Mouse (Mus musculus): ENCODE measurements at regions not wholly inside any gene's neighbourhood (a gene's known extent, or its start where the extent isn't known, plus 50 kb on each side); places are given as distances from the start of the nearest gene placed in this dataset.

- no peak for DNase-seq
These were observed 552.0 kb upstream of the Tbl1xr1 start for GRCm38 (mm10) chr3:21524426-21524937.

GRCm38 (mm10) chr3:21530862-21531261 lies 545.6 kb upstream of the Tbl1xr1 start:
- no peak for DNase-seq

- DNase-seq, result no peak
These were observed 537.3 kb upstream of the Tbl1xr1 start for GRCm38 (mm10) chr3:21539138-21539537.

DNA sequence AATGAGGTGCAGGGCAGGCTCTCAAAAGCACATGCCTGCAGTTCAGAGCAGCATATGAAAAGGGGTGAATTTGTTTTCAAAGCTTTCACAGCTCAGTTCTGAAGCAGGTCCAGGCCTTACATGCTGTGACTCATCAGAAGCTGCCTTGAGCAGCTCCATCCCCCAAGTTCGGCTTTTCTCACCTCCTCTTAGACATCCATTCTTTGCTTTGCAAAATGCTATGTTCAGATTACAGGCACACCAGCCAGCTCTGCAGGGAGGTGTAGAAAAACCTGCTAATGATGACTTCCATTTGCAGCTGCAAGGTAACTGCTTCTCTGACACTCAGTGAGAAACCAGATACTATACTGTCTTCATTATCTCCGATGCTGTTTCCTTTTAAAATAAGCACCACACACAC lies 532.0 kb upstream of the Tbl1xr1 start:
- no peak for DNase-seq

- DNase-seq, result no peak
These were observed 531.1 kb upstream of the Tbl1xr1 start for GRCm38 (mm10) chr3:21545156-21545893.

DNA sequence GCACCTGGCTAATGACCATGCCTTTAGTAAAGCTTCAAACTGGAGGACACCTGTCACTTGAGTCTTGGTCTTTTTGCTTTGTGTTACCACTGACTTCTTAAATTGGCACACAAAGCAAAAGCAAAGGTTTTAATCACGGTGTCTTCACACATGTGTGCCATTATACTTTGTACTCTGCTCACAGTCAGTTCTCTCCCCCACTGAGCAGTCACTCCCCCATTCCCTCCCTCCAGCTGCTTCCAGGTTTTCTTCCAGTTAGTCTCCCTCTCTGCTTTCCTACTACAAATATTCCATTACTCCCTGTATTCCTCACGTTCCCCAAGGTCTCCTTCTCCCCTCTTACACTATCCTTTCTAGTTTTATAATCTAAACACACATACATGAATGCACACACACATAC lies 530.0 kb upstream of the Tbl1xr1 start:
- no peak for DNase-seq

DNA sequence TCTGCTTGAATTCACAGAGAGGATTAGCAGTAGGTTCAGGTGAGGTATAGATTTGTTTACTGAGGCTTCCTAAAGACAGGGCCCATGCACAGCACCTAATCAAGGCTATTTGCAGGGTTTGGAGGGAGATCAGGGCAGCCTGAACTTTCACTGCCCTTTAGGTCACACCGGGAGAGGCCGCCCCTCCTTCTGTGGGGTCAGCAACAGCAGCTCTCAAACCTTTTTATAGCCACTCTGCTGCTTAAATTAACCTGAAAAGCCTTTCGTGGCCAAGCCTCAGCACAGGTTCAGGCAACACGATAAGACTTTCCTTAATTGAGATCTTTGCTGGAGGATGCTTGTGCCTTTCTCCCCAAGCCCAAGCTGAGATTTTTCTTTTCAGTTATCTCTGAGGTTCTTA lies 526.8 kb upstream of the Tbl1xr1 start:
- DNase-seq, result no peak

DNA sequence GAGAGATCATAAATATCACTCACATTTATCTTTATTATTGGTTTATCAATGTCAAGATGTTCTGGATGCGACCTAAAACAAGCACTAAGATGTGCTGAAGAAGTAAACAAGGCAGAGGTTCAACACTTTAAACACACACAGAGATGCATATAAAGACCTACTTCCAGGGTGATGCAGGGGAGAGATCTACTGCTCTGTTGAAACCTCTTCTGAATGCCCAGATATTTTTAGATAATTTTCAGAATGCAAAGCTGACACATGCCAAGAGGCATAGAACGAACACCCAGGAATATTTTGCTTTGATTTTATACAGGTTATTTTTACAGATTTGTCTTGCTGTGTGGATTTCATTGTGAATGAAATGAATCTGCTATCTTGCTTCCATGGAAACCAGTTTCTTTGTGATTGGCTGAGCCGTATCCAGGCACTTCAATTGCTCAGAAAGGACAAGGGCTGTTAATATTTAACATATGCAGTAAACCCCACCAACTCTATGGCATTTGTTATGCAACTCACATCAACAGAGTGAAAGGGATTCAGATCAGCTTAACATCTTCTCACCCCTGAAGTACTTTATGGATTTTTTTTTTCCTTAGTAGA lies 523.2 kb upstream of the Tbl1xr1 start:
- DNase-seq, result no peak

DNA sequence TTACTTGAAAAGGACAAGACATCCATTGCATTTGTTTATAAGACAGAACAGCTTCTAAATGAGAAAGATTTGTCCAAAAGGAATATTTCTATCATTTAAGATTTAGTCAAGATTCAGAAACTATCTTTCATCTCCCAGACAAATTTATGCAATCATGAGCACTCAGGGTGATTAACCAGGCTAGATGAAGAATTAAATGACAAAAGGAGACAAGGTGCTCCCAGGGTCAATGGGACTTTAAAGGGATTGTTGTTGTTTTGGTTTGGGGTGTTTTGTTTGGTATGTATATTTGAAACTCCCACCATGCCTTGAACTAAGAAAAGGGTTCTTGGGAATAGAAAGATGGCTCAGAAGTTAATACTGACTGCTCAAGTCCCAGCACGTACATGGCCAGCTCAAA lies 522.6 kb upstream of the Tbl1xr1 start:
- no peak for DNase-seq

- DNase-seq, result no peak
These were observed 518.5 kb upstream of the Tbl1xr1 start for GRCm38 (mm10) chr3:21557963-21558441.

GRCm38 (mm10) chr3:21562771-21563312 lies 513.6 kb upstream of the Tbl1xr1 start:
- DNase-seq, result no peak

- DNase-seq, result no peak
These were observed 513.0 kb upstream of the Tbl1xr1 start for GRCm38 (mm10) chr3:21563454-21563853.

DNA sequence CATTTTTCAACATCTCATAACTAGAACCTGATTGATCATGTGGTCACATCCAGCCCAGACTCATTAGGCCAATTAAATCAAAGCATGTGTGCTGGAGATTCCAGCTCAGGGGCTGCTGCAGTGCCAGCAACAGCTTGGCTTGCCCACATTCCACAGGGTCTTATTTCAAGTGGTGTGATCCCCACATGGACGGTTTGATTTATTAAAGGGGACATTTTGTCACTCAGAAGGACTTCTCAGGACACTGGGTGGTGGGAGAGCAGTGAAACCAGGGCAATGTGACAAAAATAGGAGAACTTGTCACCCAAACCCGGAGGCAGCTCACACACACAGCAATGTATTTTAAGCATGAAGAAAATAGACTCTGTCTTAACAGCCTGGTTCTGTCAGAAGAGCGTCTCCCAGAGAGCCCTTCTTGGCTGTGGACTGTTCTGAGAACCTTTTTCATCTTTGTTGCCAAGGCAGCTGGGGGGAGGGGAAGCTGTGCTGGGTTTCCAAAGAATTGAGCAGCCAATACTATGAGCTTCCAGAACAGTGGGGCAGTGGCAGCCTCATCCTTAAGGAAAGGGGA lies 512.2 kb upstream of the Tbl1xr1 start:
- DNase-seq, result peak; percentile 11

- DNase-seq, result no peak
These were observed 511.5 kb upstream of the Tbl1xr1 start for GRCm38 (mm10) chr3:21564847-21565485.

GRCm38 (mm10) chr3:21569721-21570120 lies 506.7 kb upstream of the Tbl1xr1 start:
- no peak for DNase-seq

DNA sequence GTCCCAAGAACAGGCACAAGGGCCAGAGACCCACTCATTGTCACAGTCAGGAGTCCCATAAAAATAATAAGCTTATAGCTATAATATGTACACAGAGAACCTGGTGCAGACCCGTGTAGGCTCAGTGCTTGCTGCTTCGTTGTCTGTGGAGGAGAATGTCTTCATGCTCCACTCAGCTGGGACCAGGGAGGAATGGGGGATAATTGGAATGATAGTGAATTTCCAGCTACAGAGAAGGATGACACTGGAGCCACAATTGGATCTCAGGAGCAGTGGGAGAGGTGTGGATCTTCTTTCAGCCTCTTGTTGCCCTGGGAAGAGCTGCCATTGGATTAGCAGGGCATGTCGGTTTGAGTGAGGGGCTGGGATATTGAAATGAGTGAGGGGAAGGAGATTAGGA lies 497.8 kb upstream of the Tbl1xr1 start:
- no peak for DNase-seq

DNA sequence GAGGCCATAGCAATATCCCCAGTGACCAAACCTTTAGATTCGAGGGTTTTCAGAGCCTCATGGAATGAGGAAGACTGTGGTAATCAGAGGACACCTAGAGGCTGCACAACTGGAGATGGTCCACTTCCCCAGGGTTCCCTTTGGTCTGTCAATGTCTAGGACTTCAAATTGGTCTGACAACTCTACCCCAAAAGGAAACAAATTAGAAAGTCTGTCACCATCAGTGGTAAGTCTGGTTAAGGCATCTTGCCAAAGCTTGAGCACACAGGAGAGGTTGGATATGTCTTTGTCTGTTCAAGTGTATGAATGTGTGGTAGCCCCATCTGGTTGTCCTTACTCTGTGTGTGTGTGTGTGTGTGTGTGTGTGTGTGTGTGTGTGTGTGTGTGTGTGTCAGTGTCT lies 494.3 kb upstream of the Tbl1xr1 start:
- DNase-seq, result no peak

GRCm38 (mm10) chr3:21585767-21586166 lies 490.7 kb upstream of the Tbl1xr1 start:
- no peak for DNase-seq

- DNase-seq, result no peak
These were observed 469.6 kb upstream of the Tbl1xr1 start for GRCm38 (mm10) chr3:21606846-21607245.

- DNase-seq, result no peak
These were observed 466.2 kb upstream of the Tbl1xr1 start for GRCm38 (mm10) chr3:21610231-21610630.

DNA sequence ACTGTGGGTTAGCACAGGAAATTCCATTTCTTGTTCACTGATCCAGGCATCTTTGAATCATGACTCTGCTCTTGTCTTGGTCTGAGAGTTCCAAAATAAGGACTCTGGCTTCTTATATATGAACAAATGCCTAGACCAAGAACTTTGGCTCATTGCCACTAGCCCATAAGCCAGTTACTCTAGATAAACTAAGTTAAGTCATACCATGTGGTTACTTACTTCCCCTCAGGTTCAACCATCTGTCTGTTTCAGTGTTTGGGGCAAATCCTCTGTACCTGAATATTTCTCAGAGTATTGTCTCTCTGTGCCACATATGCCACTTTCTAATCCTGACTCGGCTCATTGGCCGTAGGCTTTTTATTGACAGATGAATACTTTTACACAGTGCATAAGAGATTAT lies 454.7 kb upstream of the Tbl1xr1 start:
- DNase-seq, result no peak

- DNase-seq, result no peak
These were observed 451.4 kb upstream of the Tbl1xr1 start for GRCm38 (mm10) chr3:21625039-21625438.

GRCm38 (mm10) chr3:21626029-21626428 lies 450.4 kb upstream of the Tbl1xr1 start:
- DNase-seq, result no peak
